Mouse (Mus musculus) CD4-positive, CD25-positive, alpha-beta regulatory T cell, adult 4 months (primary cell): ENCODE measurements at regions not wholly inside any gene's neighbourhood (a gene's known extent, or its start where the extent isn't known, plus 50 kb on each side); places are given as distances from the start of the nearest gene placed in this dataset.

Source experiments
- ATAC-seq: one replicate; pipeline ENCODE4 v1.8.0; 2017

DNA sequence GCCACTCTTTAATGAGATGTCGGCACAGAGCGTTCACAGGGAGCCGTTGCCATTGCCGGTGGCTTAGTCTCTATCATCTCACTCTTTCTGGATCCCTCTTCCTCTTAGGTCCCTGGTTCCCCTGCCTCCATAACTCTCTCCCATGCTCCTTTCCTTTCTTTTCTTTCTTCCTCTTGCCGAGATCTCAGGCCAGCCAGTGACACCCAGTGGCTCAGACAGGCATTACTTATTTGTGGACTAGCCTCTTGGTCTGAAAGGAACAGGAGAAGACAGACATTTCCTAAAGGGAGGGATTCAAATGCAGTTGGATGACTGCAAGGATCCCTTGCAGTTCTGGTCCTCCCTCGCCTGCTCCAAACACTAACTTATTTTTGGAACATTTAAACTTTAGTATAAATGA, 180.5 kb upstream of the Ado start:
- peak; percentile 62 for ATAC-seq

- ATAC-seq, result no peak
These were observed 178.8 kb upstream of the Ado start for GRCm38 (mm10) chr10:67727580-67727979.

DNA sequence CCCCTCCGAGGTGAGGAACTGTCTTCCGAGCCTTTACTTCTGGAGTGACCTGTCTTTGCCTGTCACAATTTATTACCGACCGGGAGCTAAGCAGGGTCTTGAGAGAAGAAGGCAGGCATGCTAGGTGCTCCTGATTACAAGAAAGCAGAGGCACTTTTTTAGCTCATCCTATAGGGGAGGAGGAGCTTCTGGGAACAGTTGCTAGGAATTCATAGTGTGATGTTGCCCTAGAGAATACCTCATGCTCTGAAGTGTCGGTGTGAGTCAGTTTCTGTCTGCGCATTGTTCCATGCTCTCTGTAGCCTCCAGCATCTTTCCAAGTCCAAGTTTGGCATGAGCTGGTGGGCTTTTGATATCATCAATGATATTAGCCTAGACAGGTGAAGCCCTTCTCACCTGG, 178.0 kb upstream of the Ado start:
- ATAC-seq, result no peak

DNA sequence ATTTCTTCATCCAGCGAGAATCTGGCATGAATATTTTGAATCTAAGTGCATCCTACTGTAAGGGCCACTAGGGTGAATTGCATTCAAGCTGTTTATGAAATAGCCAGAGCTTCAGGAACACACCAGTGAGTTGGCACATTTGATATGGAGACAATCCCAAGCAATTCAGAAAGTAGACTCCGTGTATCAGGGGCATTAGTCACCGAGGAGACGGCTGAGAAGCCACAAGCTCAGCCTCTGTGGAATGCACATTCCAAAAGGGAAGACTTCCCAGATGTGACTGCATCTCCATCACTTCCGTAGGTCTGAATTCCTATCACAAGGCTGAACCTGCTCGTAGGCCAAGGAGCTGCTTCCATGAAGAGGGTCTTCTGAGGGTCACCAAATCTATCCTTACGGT, 177.6 kb upstream of the Ado start:
- ATAC-seq, result no peak

DNA sequence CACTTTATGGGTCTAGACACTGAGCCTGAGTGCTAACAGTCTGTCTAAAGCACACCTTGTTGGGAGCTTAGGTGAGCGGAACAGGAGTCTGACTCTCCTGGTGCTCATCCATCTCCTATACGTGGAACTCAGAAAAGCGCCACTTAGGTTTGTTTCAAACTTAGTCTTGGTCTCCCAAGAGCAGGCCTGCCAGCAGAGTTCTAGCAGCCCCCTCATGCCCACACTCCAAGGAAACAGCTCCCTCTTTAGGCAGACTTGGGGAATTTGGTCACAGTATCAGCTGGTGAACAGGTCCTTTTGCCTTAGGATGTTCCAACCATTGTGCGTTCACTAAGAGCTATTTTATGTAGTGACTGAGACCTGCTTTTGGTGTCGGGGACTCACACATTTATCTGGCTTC, 173.0 kb upstream of the Ado start:
- ATAC-seq, result no peak

DNA sequence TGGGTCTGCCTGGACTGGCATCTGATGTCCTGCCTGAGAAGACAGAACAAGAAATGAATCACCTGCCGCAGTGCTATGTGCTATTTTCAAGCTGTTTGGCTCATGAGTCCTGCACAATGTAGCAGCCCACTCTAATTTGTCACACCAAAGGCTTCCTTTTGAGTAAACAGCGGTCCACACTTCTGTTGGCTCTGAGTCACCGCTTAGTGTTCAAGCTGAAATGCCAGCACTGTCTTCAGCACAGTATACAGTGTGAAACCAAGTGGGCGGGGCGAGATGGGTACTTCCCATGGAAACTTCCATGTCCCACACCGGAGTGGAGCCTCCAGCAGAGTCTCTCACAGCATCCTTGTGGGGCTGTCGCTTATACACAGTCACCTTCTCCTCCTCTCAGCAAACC, 168.8 kb upstream of the Ado start:
- peak; percentile 79 for ATAC-seq

GRCm38 (mm10) chr10:67715046-67715445, 166.3 kb upstream of the Ado start:
- no peak for ATAC-seq

- no peak for ATAC-seq
These were observed 164.3 kb upstream of the Ado start for GRCm38 (mm10) chr10:67713098-67713497.

GRCm38 (mm10) chr10:67712665-67713064, 163.9 kb upstream of the Ado start:
- no peak for ATAC-seq

DNA sequence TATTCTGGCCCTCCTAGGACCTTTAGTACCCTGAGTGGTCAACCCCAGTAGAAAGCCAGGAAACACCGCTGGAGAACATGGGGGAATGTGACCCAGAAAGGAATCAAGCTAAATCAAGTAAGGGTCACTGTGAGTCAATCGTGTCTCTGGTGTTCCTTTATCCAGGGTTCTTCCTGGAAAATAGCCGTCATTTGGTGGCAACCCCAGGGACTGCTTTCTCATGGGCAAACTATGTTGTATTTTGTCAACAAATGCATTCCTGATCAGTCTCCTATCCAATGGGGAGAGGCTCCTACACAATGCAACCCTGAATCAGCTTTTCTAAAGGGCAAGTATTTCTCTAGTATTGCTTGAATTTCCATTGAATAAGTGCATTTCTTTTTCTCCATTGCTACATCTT, 163.2 kb upstream of the Ado start:
- no peak for ATAC-seq

DNA sequence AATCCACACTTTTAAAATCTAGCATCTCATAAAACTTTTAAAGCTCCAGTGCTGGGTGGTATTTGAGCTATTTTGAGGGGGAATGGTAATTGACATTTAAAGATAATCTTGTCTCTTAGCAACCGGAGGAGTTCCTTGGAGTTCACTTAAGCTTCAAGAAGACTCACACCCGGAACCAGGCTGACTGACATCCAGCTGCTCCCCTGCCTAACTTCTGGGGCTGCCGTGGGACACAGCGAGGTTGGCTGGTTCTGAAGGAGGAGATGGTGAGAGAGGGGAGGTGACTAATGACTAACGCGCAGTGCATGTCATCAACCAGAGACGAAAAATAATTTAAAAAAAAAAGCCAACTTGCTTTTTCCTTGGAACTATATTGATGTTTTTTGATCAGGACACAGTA, 157.7 kb upstream of the Ado start:
- no peak for ATAC-seq

- ATAC-seq, result peak; percentile 58
These were observed 154.2 kb upstream of the Ado start for GRCm38 (mm10) chr10:67702783-67703455.

DNA sequence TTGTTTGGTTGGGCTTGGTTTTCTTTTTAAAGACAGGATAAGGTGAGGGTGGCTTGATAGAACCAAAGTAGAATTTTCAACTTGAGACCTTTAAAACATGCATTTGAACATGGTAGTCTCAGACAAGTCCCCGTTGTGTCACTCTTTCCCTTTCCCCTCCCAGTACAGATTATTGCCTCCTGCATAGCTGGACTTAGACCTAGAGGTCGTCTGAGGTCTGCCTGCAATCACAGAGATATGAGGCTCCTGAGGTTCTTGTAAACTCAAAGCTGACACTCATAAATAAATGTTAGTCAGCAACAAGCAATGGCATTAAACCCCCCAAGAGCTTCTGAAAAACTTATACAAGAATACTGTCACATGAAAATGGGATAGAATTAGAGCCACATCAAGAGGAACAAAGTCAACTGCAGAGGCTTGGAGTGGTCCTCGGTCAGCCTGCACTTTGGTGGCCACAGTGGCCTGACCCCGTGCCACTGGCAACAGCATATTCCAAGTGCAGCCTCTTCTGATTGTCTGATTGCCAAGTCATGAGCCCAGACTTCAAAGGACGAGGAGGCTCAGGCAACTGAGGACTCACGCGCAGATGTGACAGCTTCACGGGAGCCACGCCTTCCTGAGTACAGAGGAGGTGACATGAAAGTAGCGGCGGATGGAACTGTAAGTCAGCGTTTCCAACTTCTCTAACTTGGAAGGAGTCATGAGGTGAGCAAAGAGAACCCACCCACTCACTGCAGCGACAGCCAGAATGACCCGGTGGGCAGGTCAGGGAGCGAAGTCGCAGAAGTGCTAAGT, 148.8 kb upstream of the Ado start:
- peak; percentile 89 for ATAC-seq

DNA sequence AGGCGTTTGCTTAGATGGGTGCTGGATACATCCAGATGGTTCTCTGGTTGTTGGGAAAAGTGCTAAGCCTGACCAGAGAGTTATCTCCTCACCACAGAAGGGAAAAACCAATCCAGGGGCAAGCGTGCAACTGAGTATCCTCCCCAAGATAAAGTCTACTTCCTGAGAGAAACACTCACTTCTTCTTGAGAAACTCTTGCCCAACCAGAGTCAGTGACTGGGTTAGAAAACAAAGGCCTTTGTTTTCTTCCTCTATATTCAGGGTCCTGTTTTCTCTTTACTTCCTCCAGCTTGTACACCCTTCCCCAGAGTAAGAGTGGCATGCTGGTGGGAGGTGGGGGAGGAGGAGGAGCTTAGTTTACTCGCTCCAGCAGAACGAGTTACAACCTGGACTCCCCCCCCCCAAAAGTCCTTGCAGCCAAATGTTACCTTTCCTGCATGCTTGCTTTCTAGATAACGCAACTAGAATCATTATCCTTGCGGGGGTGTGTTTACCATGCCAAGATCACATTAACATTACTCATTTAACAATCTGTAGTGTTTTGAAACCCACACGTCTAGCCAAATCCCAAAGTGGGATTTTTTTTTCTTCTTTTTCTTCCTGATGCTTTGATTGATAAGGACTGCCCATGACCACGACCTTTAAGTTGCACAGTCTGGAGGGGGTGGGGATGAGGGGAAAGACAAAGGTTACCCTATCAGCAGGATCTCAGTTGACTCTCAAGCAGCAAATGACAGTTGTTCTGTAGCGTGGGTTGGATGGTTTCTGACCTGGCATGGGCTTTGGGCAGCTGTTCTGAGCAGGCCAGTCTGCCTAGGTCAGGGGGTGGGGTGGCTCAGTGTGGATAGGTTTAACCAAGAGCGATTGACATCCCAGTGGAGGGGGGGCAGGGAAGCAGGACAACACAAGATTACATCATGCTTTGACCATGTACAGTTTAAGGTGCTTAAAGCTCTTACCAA, 147.4 kb upstream of the Ado start:
- ATAC-seq, result peak; percentile 30

- no peak for ATAC-seq
These were observed 146.0 kb upstream of the Ado start for GRCm38 (mm10) chr10:67694751-67695150.

DNA sequence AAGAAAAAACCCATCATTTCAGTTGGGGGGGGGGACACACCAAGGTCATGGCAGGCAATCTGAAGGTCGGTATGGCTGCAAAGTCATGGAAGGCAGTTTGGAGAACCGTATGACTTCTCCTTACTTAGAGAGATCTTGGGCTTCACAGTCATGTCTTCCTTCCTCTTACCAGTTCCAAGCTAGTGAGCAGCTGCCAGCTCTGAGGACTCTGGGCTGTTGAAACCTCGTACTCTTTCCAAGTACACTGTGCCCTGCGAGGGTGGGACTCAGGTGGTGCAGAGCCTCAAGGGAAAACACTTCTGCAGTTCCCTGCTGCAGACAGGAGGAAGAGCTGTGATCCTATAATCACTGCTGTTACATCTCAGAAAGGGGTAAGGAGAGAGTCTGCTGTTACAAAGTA, 144.8 kb upstream of the Ado start:
- no peak for ATAC-seq

GRCm38 (mm10) chr10:67689944-67690670, 141.4 kb upstream of the Ado start:
- ATAC-seq, result no peak

DNA sequence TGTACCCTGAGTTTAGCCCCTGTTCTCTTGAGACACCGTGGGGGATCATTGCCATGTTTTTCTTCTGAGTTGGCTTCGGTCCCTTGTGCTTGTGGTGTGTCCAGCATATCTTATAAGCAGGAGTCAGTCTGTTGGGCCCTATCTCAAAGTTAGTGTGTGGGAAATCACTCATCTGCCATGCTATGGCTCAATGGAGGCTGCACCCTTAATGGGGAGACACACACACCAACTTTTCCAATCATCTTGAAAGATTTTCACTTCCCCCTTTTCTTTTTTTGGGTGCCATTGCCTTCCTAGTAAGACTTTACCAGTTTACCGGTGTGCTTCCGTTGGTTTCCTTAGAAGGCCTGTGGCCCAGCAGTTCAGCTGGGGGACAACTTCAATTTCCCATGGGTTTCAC, 130.6 kb upstream of the Ado start:
- ATAC-seq, result no peak

GRCm38 (mm10) chr10:67673450-67673849, 124.7 kb upstream of the Ado start:
- ATAC-seq, result no peak

DNA sequence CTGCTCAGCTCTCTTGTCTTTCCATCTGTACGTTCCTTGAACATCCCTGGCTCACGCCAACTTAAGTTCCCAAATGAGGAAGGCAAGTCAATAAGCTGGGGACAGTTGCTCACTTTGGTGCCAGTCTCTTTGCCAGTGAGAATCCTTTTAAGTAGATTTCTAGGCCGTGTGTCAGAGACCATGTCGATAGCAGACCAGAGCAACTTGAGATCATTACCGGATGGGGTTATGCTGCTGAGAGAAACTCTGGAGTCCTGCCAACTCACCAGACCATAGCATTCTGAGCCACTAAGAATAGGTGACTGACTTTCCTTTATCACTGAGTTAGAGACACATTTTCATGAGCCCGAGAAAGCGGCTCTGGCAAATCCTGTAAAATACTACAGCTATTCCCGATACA, 123.5 kb upstream of the Ado start:
- ATAC-seq, result no peak

DNA sequence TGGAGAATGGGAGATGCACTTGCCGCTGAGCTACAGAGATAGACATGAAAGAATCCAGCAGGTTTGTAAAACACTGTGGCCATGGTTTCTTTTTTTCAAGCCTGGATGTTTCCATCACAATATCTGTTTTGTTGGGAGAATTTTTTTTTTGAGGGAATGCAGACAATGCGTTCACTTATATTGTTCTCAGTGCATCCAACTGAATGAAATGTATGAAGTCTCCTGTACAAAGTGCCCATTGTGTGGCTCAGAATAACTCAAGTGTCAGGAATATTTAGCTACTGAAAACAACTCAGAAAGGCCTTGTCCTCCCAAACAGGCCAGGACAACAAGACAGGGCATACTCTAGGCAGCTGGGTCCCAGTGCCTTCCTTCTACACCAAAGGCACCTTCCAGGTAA, 120.3 kb upstream of the Ado start:
- no peak for ATAC-seq

DNA sequence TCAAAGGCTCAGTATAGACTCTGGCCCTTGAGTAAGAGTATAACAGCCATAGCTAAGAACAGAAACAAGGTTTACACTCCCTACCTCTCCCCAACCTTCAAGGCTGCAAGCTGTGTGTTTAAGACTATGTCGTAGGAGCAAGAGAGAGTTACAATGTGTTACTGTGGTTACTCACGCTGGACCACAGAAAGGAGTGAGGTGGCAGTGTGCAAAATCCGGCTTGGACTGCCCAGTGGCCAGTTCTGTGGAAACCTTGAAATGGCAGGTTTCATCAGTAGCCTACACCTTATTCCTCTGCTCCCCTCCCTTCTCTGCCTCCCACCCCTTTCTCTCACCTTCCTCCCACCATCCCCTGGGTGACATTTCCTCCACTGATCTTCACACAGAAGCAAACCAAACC, 114.3 kb upstream of the Ado start:
- ATAC-seq, result peak; percentile 29

- no peak for ATAC-seq
These were observed 112.9 kb upstream of the Ado start for GRCm38 (mm10) chr10:67661666-67662065.
